Mouse (Mus musculus) stomach, postnatal 0 days (tissue): ENCODE results near the gene 9130230L23Rik. TPM values are rescaled to one million over a fixed set of nuclear protein-coding genes. Genes with fewer than 3 reads are reported as not detected.
"Not testable (repeated sequence)": the region's sequence is repeated elsewhere in the genome, so short reads cannot be mapped to it uniquely, and the experiment has no call there.

Experiments used
- ATAC-seq: fragments of 200-750 bp; cut with Nextera tagmentation; 2 replicates; pipeline ENCODE4 v1.8.0; 2017; ENCODE audit not compliant: low FRiP score, low TSS enrichment
- DNase-seq: peaks from one replicate; pipeline ENCODE4 v3.0.0-alpha.2; 2016; ENCODE audit warnings: low spot score
- H3K27ac ChIP-seq: fragments of 300-500 bp; sonication (generic); replicated peaks from 2 replicates; pipeline ENCODE4 v1.5.1; 2014; ENCODE audit warnings: mild to moderate bottlenecking, control low read depth
- H3K27me3 ChIP-seq: fragments of 300-500 bp; sonication (generic); 2 replicates; pipeline ENCODE4 v1.6.1; 2014; ENCODE audit warnings: low read length; ENCODE audit not compliant: control insufficient read depth, insufficient read depth
- H3K36me3 ChIP-seq: fragments of 300-500 bp; sonication (generic); 2 replicates; pipeline ENCODE4 v1.6.1; 2014; ENCODE audit warnings: low read length, mixed read lengths; ENCODE audit not compliant: control insufficient read depth, insufficient read depth
- H3K4me1 ChIP-seq: fragments of 300-500 bp; sonication (generic); replicated peaks from 2 replicates; pipeline ENCODE4 v1.6.1; 2014; ENCODE audit warnings: antibody characterized with exemption; ENCODE audit not compliant: control insufficient read depth, insufficient read depth
- H3K4me2 ChIP-seq: fragments of 300-500 bp; sonication (generic); replicated peaks from 2 replicates; pipeline ENCODE4 v1.6.1; 2014; ENCODE audit warnings: low read depth, mild to moderate bottlenecking, control low read depth, moderate library complexity
- H3K4me3 ChIP-seq: fragments of 300-500 bp; sonication (generic); 2 replicates; pipeline ENCODE4 v1.5.1; 2014; ENCODE audit warnings: low read depth, low read length, control low read depth
- H3K9ac ChIP-seq: fragments of 300-500 bp; sonication (generic); 2 replicates; pipeline ENCODE4 v1.6.1; 2014; ENCODE audit warnings: mild to moderate bottlenecking, low read length, control low read depth, mixed read lengths
- H3K9me3 ChIP-seq: fragments of 300-500 bp; sonication (generic); 2 replicates; pipeline ENCODE4 v1.6.1; 2016; ENCODE audit warnings: low read length; ENCODE audit not compliant: control insufficient read depth
- CTCF ChIP-seq: IDR thresholded peaks from 2 replicates; pipeline ENCODE4 v1.5.1; 2016; ENCODE audit warnings: antibody characterized with exemption, low read depth, mild to moderate bottlenecking, moderate library complexity
- EP300 ChIP-seq: optimal IDR thresholded peaks from 2 replicates; pipeline ENCODE3; 2016; ENCODE audit warnings: antibody characterized with exemption
- WGBS: fragments of 180-500 bp; shearing (Covaris S2); extraction: QIAGEN DNeasy Blood & Tissue Kit; methylation state at CpG from one replicate; pipeline ENCODE4 v1.1.7; 2014; 5-methylcytosine and 5-hydroxymethylcytosine counted together
- polyA plus RNA-seq: library from polyadenylated mRNA; unstranded; fragments of >200 nt; fragmentation: Nextera tagmentation; extraction: Ambion mirVana; gene quantifications from 2 replicates; pipeline ENCODE4 v1.2.1, GENCODE M21; 2015

9130230L23Rik gene
- polyA plus RNA-seq, 1 experiment from 2014 or later: 4.7 TPM

- Histone ChIP-seq H3K27ac (peak overlapping the region; percentile 74), H3K4me1 (no peaks in the 10 kb centered on the region), H3K27me3 (no peaks in the 10 kb centered on the region), H3K4me2 (no peak overlapping the region), H3K4me3 (no peak overlapping the region), H3K9ac (no peak overlapping the region), H3K9me3 (no peaks in the 10 kb centered on the region), H3K36me3 (no peaks in the 10 kb centered on the region)
- WGBS: 27% methylated on average over 6 of the region's 6 CpGs
- ATAC-seq (no peak), DNase-seq (peak; percentile 34)
- TF ChIP-seq EP300 (no peak), CTCF (no peak)
Measured at GRCm38 (mm10) chr5:66000567-66001125, 3.4 kb downstream of the 9130230L23Rik start.

- no peaks in the 10 kb centered on the region for H3K9me3 ChIP-seq
- no peak overlapping the region for H3K9ac ChIP-seq
- H3K27ac ChIP-seq: peak overlapping the region; percentile 65
- ATAC-seq: no peak
- peak; percentile 44 for DNase-seq
- WGBS: 66% methylated on average over 7 of the region's 7 CpGs
- H3K4me1 ChIP-seq: no peaks in the 10 kb centered on the region
- H3K4me2 ChIP-seq: no peak overlapping the region
- no peak overlapping the region for H3K4me3 ChIP-seq
- H3K36me3 ChIP-seq: no peaks in the 10 kb centered on the region
- TF ChIP-seq EP300 (no peak), CTCF (no peak)
- H3K27me3 ChIP-seq: no peaks in the 10 kb centered on the region
Measured at GRCm38 (mm10) chr5:66000074-66000473, 4.0 kb downstream of the 9130230L23Rik start.

- no peak overlapping the region for H3K27ac ChIP-seq
- 76% methylated on average over 7 of the region's 7 CpGs for WGBS
- no peaks in the 10 kb centered on the region for H3K27me3 ChIP-seq
- no peaks in the 10 kb centered on the region for H3K9me3 ChIP-seq
- no peaks in the 10 kb centered on the region for H3K36me3 ChIP-seq
- no peak overlapping the region for H3K4me2 ChIP-seq
- no peaks in the 10 kb centered on the region for H3K4me1 ChIP-seq
- H3K9ac ChIP-seq: no peak overlapping the region
- H3K4me3 ChIP-seq: no peak overlapping the region
- ATAC-seq (no peak), DNase-seq (peak; percentile 47)
- TF ChIP-seq EP300: no peak
- no peak for TF ChIP-seq CTCF
Measured at GRCm38 (mm10) chr5:65999106-65999505, 5.0 kb downstream of the 9130230L23Rik start.

GRCm38 (mm10) chr5:65997813-65998212 lies 6.3 kb downstream of the 9130230L23Rik start:
- no peaks in the 10 kb centered on the region for H3K36me3 ChIP-seq
- H3K4me2 ChIP-seq: no peak overlapping the region
- no peaks in the 10 kb centered on the region for H3K27me3 ChIP-seq
- H3K4me1 ChIP-seq: no peaks in the 10 kb centered on the region
- TF ChIP-seq EP300 (no peak), CTCF (no peak)
- ATAC-seq: no peak
- H3K9ac ChIP-seq: no peak overlapping the region
- H3K4me3 ChIP-seq: no peak overlapping the region
- no peak overlapping the region for H3K27ac ChIP-seq
- H3K9me3 ChIP-seq: no peaks in the 10 kb centered on the region
- DNase-seq: no peak

GRCm38 (mm10) chr5:65994643-65995042 lies 9.4 kb downstream of the 9130230L23Rik start:
- Histone ChIP-seq H3K4me1 (no peaks in the 10 kb centered on the region), H3K36me3 (no peaks in the 10 kb centered on the region), H3K27me3 (no peaks in the 10 kb centered on the region), H3K9me3 (no peaks in the 10 kb centered on the region), H3K9ac (no peak overlapping the region), H3K27ac (no peak overlapping the region), H3K4me2 (no peak overlapping the region), H3K4me3 (no peak overlapping the region)
- ATAC-seq (no peak), DNase-seq (no peak)
- no peak for TF ChIP-seq EP300
- no peak for TF ChIP-seq CTCF
- 62% methylated on average over 6 of the region's 6 CpGs for WGBS

- 75% methylated on average over 2 of the region's 2 CpGs for WGBS
- H3K4me1 ChIP-seq: no peaks in the 10 kb centered on the region
- H3K27me3 ChIP-seq: no peaks in the 10 kb centered on the region
- no peak overlapping the region for H3K4me2 ChIP-seq
- no peaks in the 10 kb centered on the region for H3K9me3 ChIP-seq
- peak; percentile 95 for ATAC-seq
- no peaks in the 10 kb centered on the region for H3K36me3 ChIP-seq
- no peak overlapping the region for H3K4me3 ChIP-seq
- no peak overlapping the region for H3K27ac ChIP-seq
- DNase-seq: peak; percentile 67
- TF ChIP-seq EP300 (no peak), CTCF (no peak)
- H3K9ac ChIP-seq: no peak overlapping the region
Measured at GRCm38 (mm10) chr5:65991191-65991590, 12.9 kb downstream of the 9130230L23Rik start.

- WGBS: 77% methylated on average over 3 of the region's 3 CpGs
- not testable (repeated sequence) for ATAC-seq
Measured at GRCm38 (mm10) chr5:65987004-65987403, 17.1 kb downstream of the 9130230L23Rik start.

More at GRCm38 (mm10) chr5:65987004-65987403, 17.1 kb downstream of the 9130230L23Rik start:
- H3K4me3 ChIP-seq, H3K4me2 ChIP-seq, H3K36me3 ChIP-seq, H3K9me3 ChIP-seq, H3K27ac ChIP-seq, H3K9ac ChIP-seq, DNase-seq, H3K4me1 ChIP-seq, H3K27me3 ChIP-seq: not testable (repeated sequence)
